Mouse (Mus musculus): ENCODE results near the gene 1700029H14Rik.

- no peak for TF ChIP-seq CTCF (IDR thresholded peaks at IDR 0.05; ENCODE audit: low read depth, low read length)
- no peak for TF ChIP-seq POLR2A (IDR thresholded peaks at IDR 0.05; ENCODE audit: borderline replicate concordance, low read depth, low read length)
Measured at GRCm38 (mm10) chr8:13538821-13539220, 23.4 kb downstream of the 1700029H14Rik start.
